Mouse (Mus musculus): ENCODE measurements around the gene Icam1. TPM values are rescaled to one million over a fixed set of nuclear protein-coding genes. Genes with fewer than 3 reads are reported as not detected.
"Not testable (repeated sequence)": the region's sequence is repeated elsewhere in the genome, so short reads cannot be mapped to it uniquely, and the experiment has no call there.

The Icam1 gene
- polyA plus RNA-seq, 1 experiment = 3.1 TPM

DNA sequence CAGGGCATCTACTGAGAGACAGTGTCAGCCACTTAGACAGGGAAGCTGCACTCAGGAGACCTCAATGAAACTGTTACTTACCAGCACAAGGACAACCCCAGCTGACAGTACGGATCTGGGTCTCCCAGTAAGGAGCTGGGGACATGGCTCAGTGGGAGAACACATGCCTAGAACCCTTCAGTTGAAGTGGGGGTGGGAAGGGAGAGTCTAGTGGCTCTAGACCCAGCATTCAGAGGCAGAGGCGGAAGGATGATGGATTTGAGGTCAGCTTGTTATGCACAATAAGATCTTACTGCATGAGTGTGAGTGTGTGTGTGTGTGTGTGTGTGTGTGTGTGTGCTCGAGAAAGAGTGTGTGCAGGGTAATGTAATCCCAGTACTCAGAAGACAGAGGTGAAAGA, 33.6 kb upstream of the Icam1 start:
- Histone ChIP-seq H3K4me3 (ENCODE audit: insufficient read depth, low read depth, low read length) (no peak overlapping the region), H3K27ac (replicated peaks; ENCODE audit: low read depth, low read length) (no peak overlapping the region), H3K4me1 (ENCODE audit: control insufficient read depth, insufficient read depth, insufficient read length, low read length) (peaks cover 10% of the 10 kb centered on the region; the same call in 1 of the 2 replicates)

GRCm38 (mm10) chr9:20983169-20983568, 32.6 kb upstream of the Icam1 start:
- no peak overlapping the region for H3K4me3 ChIP-seq (ENCODE audit: insufficient read depth, low read depth, low read length)
- peaks cover 8% of the 10 kb centered on the region; the same call in 1 of the 2 replicates for H3K4me1 ChIP-seq (ENCODE audit: control insufficient read depth, insufficient read depth, insufficient read length, low read length)
- H3K27ac ChIP-seq (replicated peaks; ENCODE audit: low read depth, low read length) = no peak overlapping the region

- Histone ChIP-seq H3K4me3 (ENCODE audit: insufficient read depth, low read depth, low read length) (no peak overlapping the region), H3K27ac (replicated peaks; ENCODE audit: low read depth, low read length) (no peak overlapping the region), H3K4me1 (ENCODE audit: control insufficient read depth, insufficient read depth, insufficient read length, low read length) (no peaks in the 10 kb centered on the region)
Measured at GRCm38 (mm10) chr9:20986952-20987686, 28.7 kb upstream of the Icam1 start.

DNA sequence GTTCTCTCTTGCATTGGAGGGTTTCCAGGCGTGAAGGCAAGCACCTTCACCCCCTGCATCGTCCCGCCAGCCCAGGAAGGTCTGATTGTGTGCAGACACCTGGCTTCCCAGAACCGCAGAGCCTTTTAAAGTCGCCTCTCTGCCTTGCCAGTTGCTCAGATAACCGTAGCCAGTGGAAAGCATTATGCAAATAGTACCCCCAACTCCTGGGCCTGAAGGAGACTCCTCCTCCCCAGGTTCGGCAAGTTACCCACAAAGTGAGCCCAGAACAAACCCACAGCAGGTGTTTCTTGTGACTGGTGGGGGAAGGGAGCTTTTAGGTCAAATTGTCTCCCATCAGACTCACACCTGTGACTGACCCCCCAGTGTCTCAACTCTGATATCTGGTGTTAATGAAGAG, 27.8 kb upstream of the Icam1 start:
- no peaks in the 10 kb centered on the region for H3K4me1 ChIP-seq (ENCODE audit: control insufficient read depth, insufficient read depth, insufficient read length, low read length)
- H3K4me3 ChIP-seq (ENCODE audit: insufficient read depth, low read depth, low read length) = no peak overlapping the region
- no peak overlapping the region for H3K27ac ChIP-seq (replicated peaks; ENCODE audit: low read depth, low read length)

GRCm38 (mm10) chr9:20990861-20991260, 24.9 kb upstream of the Icam1 start:
- Histone ChIP-seq H3K27ac (replicated peaks; ENCODE audit: low read depth, low read length) (no peak overlapping the region), H3K4me1 (ENCODE audit: control insufficient read depth, insufficient read depth, insufficient read length, low read length) (no peaks in the 10 kb centered on the region), H3K4me3 (ENCODE audit: insufficient read depth, low read depth, low read length) (no peak overlapping the region)

GRCm38 (mm10) chr9:20991587-20991986, 24.2 kb upstream of the Icam1 start:
- H3K27ac ChIP-seq (replicated peaks; ENCODE audit: low read depth, low read length) = no peak overlapping the region
- no peaks in the 10 kb centered on the region for H3K4me1 ChIP-seq (ENCODE audit: control insufficient read depth, insufficient read depth, insufficient read length, low read length)
- H3K4me3 ChIP-seq (ENCODE audit: insufficient read depth, low read depth, low read length) = no peak overlapping the region

DNA sequence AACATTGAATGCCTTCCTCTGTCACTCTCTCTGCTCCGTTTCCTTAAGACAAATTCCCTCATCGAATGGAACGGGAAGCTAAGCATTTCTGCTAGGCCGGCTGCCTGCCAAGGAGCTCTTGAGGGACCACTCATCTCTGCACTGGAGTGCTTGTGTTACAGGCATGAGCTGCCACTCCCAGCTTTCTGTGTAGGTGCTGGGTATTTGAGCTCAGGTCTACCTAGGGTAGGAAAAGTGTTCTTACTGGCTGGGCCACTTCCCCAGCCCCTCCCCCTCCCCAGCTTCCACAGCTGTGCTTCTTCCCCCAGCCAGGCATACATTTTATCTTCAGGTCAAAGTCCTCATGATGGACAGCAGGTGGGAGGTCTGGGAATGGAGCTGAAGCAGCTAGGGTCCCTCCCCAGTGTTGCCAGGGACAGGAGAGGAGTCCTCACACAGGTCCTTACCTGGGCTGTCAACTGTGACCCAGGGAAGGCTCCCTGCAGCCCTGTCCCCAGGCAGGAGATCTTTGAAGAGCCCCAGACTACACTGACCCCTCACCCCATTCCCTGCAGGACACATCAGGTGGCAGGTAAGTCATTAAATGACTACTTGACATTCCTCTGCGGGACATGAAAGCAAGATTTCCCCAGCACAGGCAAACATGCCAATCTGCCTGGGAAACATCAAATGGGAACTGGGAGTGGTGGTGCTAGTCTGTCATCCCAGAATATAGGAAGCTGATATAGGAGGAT, 22.5 kb upstream of the Icam1 start:
- H3K4me3 ChIP-seq (ENCODE audit: insufficient read depth, low read depth, low read length) = no peak overlapping the region
- no peaks in the 10 kb centered on the region for H3K4me1 ChIP-seq (ENCODE audit: control insufficient read depth, insufficient read depth, insufficient read length, low read length)
- no peak overlapping the region for H3K27ac ChIP-seq (replicated peaks; ENCODE audit: low read depth, low read length)

GRCm38 (mm10) chr9:20995069-20995468, 20.7 kb upstream of the Icam1 start:
- H3K4me3 ChIP-seq (ENCODE audit: insufficient read depth, low read depth, low read length) = no peak overlapping the region
- H3K27ac ChIP-seq (replicated peaks; ENCODE audit: low read depth, low read length) = no peak overlapping the region
- no peaks in the 10 kb centered on the region for H3K4me1 ChIP-seq (ENCODE audit: control insufficient read depth, insufficient read depth, insufficient read length, low read length)

- H3K4me1 ChIP-seq (ENCODE audit: control insufficient read depth, insufficient read depth, insufficient read length, low read length) = no peaks in the 10 kb centered on the region
Measured at GRCm38 (mm10) chr9:20997065-20997464, 18.7 kb upstream of the Icam1 start.

GRCm38 (mm10) chr9:20998337-20998736, 17.4 kb upstream of the Icam1 start:
- H3K27ac ChIP-seq (replicated peaks; ENCODE audit: low read depth, low read length); H3K4me1 ChIP-seq (ENCODE audit: control insufficient read depth, insufficient read depth, insufficient read length, low read length); H3K4me3 ChIP-seq (ENCODE audit: insufficient read depth, low read depth, low read length): not testable (repeated sequence)

More at GRCm38 (mm10) chr9:20997065-20997464, 18.7 kb upstream of the Icam1 start:
- H3K27ac ChIP-seq (replicated peaks; ENCODE audit: low read depth, low read length) = no peak overlapping the region
- H3K4me3 ChIP-seq (ENCODE audit: insufficient read depth, low read depth, low read length) = no peak overlapping the region

GRCm38 (mm10) chr9:21000811-21001210, 15.0 kb upstream of the Icam1 start:
- no peaks in the 10 kb centered on the region for H3K4me1 ChIP-seq (ENCODE audit: control insufficient read depth, insufficient read depth, insufficient read length, low read length)
- H3K4me3 ChIP-seq (ENCODE audit: insufficient read depth, low read depth, low read length) = no peak overlapping the region
- no peak overlapping the region for H3K27ac ChIP-seq (replicated peaks; ENCODE audit: low read depth, low read length)

GRCm38 (mm10) chr9:21001651-21002200, 14.1 kb upstream of the Icam1 start:
- Histone ChIP-seq H3K27ac (replicated peaks; ENCODE audit: low read depth, low read length) (no peak overlapping the region), H3K4me3 (ENCODE audit: insufficient read depth, low read depth, low read length) (no peak overlapping the region), H3K4me1 (ENCODE audit: control insufficient read depth, insufficient read depth, insufficient read length, low read length) (no peaks in the 10 kb centered on the region)

DNA sequence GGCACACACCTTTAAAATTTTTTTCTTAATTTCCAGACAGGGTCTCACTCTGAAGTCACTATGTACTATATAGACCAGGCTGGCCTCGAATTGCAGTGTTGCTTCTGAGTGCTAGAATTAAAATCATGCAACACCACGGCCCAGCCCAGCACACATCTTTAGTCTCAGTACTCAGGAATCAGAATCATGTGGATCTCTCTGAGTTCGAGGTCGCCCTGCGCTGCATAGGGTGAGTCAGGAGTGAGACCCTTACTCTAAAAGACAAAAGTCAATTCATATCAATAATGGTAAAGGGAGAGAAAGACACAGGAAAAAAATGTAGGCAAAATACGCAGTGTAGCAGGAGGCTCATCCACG, 13.5 kb upstream of the Icam1 start:
- no peak overlapping the region for H3K27ac ChIP-seq (replicated peaks; ENCODE audit: low read depth, low read length)

GRCm38 (mm10) chr9:21002627-21003551, 12.9 kb upstream of the Icam1 start, which contains the start of gene Mrpl4:
Mrpl4 (plus strand) TSS chr9:21002738.
- Histone ChIP-seq H3K4me1 (ENCODE audit: control insufficient read depth, insufficient read depth, insufficient read length, low read length) (no peaks in the 10 kb centered on the region), H3K27ac (replicated peaks; ENCODE audit: low read depth, low read length) (peak within 1 kb of the TSS; percentile 75), H3K4me3 (ENCODE audit: insufficient read depth, low read depth, low read length) (peak within 1 kb of the TSS; percentile 84)

More for the DNA sequence above, 13.5 kb upstream of the Icam1 start:
- Histone ChIP-seq H3K4me3 (ENCODE audit: insufficient read depth, low read depth, low read length) (peak overlapping the region; percentile 84), H3K4me1 (ENCODE audit: control insufficient read depth, insufficient read depth, insufficient read length, low read length) (no peaks in the 10 kb centered on the region)
